Mouse (Mus musculus) heart, postnatal 36 days (tissue): ENCODE data around the gene Olfr1176. TPM values are rescaled to one million over a fixed set of nuclear protein-coding genes. Genes with fewer than 3 reads are reported as not detected.

Experiments used
- DNase-seq, 2 experiments: peaks; one replicate each; pipeline ENCODE4 v3.0.0; 2021 to 2022
- intact Hi-C: fragments of 180-260 bp; cut with DNase I; formaldehyde crosslinking; loops from one replicate; pipeline ENCODE4 v1.15.1; 2025
- total RNA-seq, 2 experiments: library from RNA; stranded (reverse); gene quantifications; 2 replicates each; pipeline ENCODE4 v1.2.3; 2021

Olfr1176 gene
- total RNA-seq = not detected

DNA sequence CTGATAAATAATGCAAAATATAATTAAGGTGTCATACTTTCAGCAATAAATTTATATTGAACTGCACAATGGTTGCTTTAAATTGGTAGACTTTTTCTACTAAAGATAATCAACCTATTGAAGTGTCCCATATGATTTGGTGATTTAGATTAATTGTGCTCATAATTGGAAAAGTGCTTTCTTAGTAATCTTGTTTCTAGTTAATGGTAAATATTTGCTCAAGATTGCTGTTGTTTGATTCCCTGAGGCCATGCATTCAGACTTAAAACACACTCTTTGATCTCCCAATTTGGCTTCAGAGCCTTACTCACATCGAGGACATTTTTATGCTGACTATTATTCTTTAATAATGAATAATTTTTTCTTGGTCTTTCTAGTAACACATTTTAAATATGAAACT is at the start of gene Olfr1176:
Olfr1176 (plus strand) TSS at position 301 of the 400 bp plus-strand sequence.
- intact Hi-C loops = no loop called here
- no peak for DNase-seq

- intact Hi-C loops = no loop called here
- no peak for DNase-seq
These were observed 21.5 kb upstream of the Olfr1176 start, which contains the start of gene Olfr1174-ps for GRCm38 (mm10) chr2:88315035-88315434. TSS of gene Olfr1174-ps (minus strand) at chr2:88315135.

- DNase-seq = no peak
- intact Hi-C loops = no loop called here
These were observed 9.4 kb upstream of the Olfr1176 start, which contains the start of gene Olfr1175-ps for GRCm38 (mm10) chr2:88327115-88327514. TSS of gene Olfr1175-ps (minus strand) at chr2:88327215.

- intact Hi-C loops = no loop called here
- DNase-seq = no peak
These were observed 9.9 kb downstream of the Olfr1176 start, which contains the start of gene Olfr1177-ps for GRCm38 (mm10) chr2:88346392-88346791. TSS of gene Olfr1177-ps (minus strand) at chr2:88346492.

- intact Hi-C loops = no loop called here
- DNase-seq = no peak
These were observed 19.8 kb downstream of the Olfr1176 start for GRCm38 (mm10) chr2:88356304-88356703.

DNA sequence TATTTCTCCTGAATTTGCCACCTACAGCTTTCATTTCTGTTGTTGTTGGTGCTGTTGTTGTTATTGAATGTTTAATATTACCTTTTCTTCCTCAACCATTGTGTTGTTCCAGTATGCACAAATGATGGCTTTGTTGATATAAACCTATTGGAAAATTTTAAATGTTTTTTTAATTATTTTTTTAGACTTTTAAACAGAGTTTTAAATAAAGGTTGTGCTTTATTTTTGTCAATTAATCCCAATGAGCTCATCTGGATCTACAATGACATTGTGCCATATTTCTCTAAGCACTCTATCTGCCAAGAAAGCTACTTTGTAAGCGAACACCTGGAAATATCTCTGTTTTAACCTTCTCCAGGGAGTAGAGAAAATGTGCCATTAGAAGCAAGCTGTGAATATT is 50.2 kb downstream of the Olfr1176 start, which contains the start of gene Olfr1178:
Olfr1178 (plus strand) TSS at position 301 of the 400 bp plus-strand sequence.
- intact Hi-C loops = no loop called here
- no peak for DNase-seq

Other genes starting within 250 kb of the Olfr1176 start
- not detected for gene Olfr1164, start 242.8 kb upstream of the Olfr1176 start, total RNA-seq
- gene Olfr1166, start 208.4 kb upstream of the Olfr1176 start, total RNA-seq = not detected
- not detected for gene Olfr1167, start 181.5 kb upstream of the Olfr1176 start, total RNA-seq
- not detected for gene Olfr1168, start 154.8 kb upstream of the Olfr1176 start, total RNA-seq
- not detected for gene Olfr1170, start 108.4 kb upstream of the Olfr1176 start, total RNA-seq
- under 1 TPM in 1 of 2 experiments, not detected in 1; 0.05 TPM for gene Olfr1173, start 56.8 kb upstream of the Olfr1176 start, total RNA-seq
- not detected for gene Olfr1174-ps, start 21.6 kb upstream of the Olfr1176 start, total RNA-seq
- not detected for gene Olfr1175-ps, start 9.5 kb upstream of the Olfr1176 start, total RNA-seq
- gene Olfr1177-ps, start 9.8 kb downstream of the Olfr1176 start, total RNA-seq = not detected
- gene Olfr1178, start 50.3 kb downstream of the Olfr1176 start, total RNA-seq = not detected
- gene Olfr1179, start 69.7 kb downstream of the Olfr1176 start, total RNA-seq = not detected
- gene Olfr1180, start 82.4 kb downstream of the Olfr1176 start, total RNA-seq = not detected
- gene Olfr1181, start 89.5 kb downstream of the Olfr1176 start, total RNA-seq = not detected
- gene Gm13757, start 112.4 kb downstream of the Olfr1176 start, total RNA-seq = not detected
- not detected for gene Olfr1183, start 118.1 kb downstream of the Olfr1176 start, total RNA-seq
- gene Olfr1184, start 146.9 kb downstream of the Olfr1176 start, total RNA-seq = not detected
- gene Olfr1185-ps1, start 156.6 kb downstream of the Olfr1176 start, total RNA-seq = not detected
- gene Olfr1186, start 181.8 kb downstream of the Olfr1176 start, total RNA-seq = not detected
- not detected for gene Olfr1188, start 220.2 kb downstream of the Olfr1176 start, total RNA-seq
- not detected for gene Olfr1189, start 249.7 kb downstream of the Olfr1176 start, total RNA-seq